Mouse (Mus musculus): Measurements from ENCODE around the gene Tmem109. TPM values are rescaled to one million over a fixed set of nuclear protein-coding genes. Genes with fewer than 3 reads are reported as not detected.

The Tmem109 gene
- 1.7 TPM for polyA plus RNA-seq (2014; fragmentation: Illumina TruSeq; extraction: RNeasy Lipid Tissue Mini Kit (QIAGEN cat#74804); ENCODE audit: low replicate concordance)

DNA sequence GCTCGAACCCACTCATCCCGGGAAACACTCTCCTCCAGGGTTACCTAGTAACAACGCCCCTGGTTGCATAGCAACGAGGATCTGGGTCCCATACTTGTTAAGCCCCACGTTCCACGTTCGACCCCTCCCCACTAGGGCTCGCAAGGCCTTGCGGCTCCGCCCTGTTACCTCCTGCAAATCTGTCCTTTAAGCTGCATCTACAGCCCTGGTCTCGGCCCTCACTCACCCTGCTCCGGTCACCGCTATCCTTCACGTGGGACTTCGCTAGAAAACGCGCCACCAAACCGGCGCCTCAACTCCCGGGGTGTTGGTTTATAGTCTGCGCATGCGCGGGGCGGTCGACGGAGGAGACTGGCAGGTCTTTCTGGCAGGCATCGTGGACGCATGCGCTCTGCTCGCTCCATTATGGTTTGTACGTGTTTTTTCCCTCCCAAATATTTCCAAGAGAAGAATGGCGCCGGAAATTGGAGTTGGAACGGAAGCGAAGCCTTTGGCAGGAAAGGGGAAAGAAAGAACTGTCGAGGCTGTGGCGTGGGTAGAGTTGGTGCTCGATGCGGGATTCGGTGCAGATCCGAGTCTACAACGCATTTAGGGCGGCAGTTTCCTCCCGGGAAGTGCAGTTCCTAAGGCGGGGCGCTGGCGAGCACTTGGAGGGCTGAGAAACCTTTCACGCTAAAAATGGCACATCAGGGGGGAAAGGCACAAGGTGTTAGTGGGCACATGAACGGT is at the start of gene Tmem109:
Gene Tmem109 (minus strand): TSS at position 576 of the 729 bp plus-strand sequence.

GRCm38 (mm10) chr19:10920532-10920931 is 38.7 kb upstream of the Tmem109 start, which contains the start of gene Zp1:
Gene Zp1, minus strand, starts transcription at chr19:10920632.

GRCm38 (mm10) chr19:10895016-10895528 is 13.3 kb upstream of the Tmem109 start, which contains the start of gene Prpf19:
Gene Prpf19, plus strand, starts transcription at chr19:10895231.

GRCm38 (mm10) chr19:10869886-10870527 is 11.8 kb downstream of the Tmem109 start, which contains the start of gene Tmem132a:
Gene Tmem132a, minus strand, starts transcription at chr19:10869940.

DNA sequence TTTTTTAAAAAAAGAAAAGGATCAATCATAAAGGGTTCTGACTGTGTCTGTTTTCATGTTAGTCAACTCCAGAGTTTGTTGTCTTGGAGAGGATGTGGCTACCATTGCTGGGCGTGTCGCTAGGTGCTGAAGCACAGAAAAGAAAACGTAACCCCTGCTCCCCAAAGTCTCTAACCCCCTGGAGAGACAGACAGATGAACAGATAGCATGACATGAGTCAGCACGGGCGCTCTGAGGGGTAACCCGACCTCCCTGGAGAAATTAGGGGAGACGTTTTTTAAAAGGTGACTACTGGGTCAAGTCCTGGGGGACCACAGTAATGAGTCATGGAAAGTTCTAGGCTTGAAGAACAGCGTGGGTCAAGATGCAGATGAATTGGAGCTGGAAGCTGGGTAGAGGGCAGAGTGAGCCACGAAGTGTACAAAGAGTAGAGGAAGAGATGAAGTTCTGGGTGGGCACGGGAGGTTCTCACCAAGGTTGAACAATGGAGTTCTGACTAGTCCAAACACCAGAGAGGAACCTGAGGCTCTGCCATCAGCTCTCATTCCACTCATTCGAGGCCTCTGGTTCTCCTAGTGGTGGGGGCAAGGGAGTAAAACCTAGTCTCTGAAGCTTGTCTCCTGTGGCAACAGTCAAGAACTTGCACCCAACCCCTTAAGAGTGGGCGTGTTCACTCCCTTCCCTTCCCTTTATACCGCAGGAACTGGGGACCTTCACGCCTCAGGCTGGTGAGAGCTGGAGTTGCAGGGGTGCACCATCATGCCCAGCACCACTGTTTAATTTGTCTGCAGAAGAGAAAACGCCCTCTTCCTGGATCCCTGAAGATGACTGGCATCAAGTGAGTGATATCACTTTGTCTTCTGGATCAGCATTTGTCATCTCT is 42.5 kb downstream of the Tmem109 start, which contains the start of gene Slc15a3:
Gene Slc15a3 (plus strand): TSS at position 718 of the 883 bp plus-strand sequence.

GRCm38 (mm10) chr19:10829436-10830175 is 52.2 kb downstream of the Tmem109 start, which contains the start of gene Cd6:
Gene Cd6, minus strand, starts transcription at chr19:10830058.

Other genes starting within 250 kb of the Tmem109 start
- gene Vwce, start 247.8 kb downstream of the Tmem109 start, polyA plus RNA-seq (2014; fragmentation: Illumina TruSeq; extraction: RNeasy Lipid Tissue Mini Kit (QIAGEN cat#74804); ENCODE audit: low replicate concordance), result 3.6 TPM
- gene Pga5, start 203.9 kb downstream of the Tmem109 start, polyA plus RNA-seq (2014; fragmentation: Illumina TruSeq; extraction: RNeasy Lipid Tissue Mini Kit (QIAGEN cat#74804); ENCODE audit: low replicate concordance), result not detected
- 1.3 TPM for gene Vps37c, start 193.3 kb downstream of the Tmem109 start, polyA plus RNA-seq (2014; fragmentation: Illumina TruSeq; extraction: RNeasy Lipid Tissue Mini Kit (QIAGEN cat#74804); ENCODE audit: low replicate concordance)
- not detected for gene Cd5, start 143.0 kb downstream of the Tmem109 start, polyA plus RNA-seq (2014; fragmentation: Illumina TruSeq; extraction: RNeasy Lipid Tissue Mini Kit (QIAGEN cat#74804); ENCODE audit: low replicate concordance)
- not detected for gene Cd6, start 51.9 kb downstream of the Tmem109 start, polyA plus RNA-seq (2014; fragmentation: Illumina TruSeq; extraction: RNeasy Lipid Tissue Mini Kit (QIAGEN cat#74804); ENCODE audit: low replicate concordance)
- 1.2 TPM for gene Slc15a3, start 42.3 kb downstream of the Tmem109 start, polyA plus RNA-seq (2014; fragmentation: Illumina TruSeq; extraction: RNeasy Lipid Tissue Mini Kit (QIAGEN cat#74804); ENCODE audit: low replicate concordance)
- gene Tmem132a, start 12.1 kb downstream of the Tmem109 start, polyA plus RNA-seq (2014; fragmentation: Illumina TruSeq; extraction: RNeasy Lipid Tissue Mini Kit (QIAGEN cat#74804); ENCODE audit: low replicate concordance), result not detected
- 17.9 TPM for gene Prpf19, start 13.2 kb upstream of the Tmem109 start, polyA plus RNA-seq (2014; fragmentation: Illumina TruSeq; extraction: RNeasy Lipid Tissue Mini Kit (QIAGEN cat#74804); ENCODE audit: low replicate concordance)
- not detected for gene Zp1, start 38.6 kb upstream of the Tmem109 start, polyA plus RNA-seq (2014; fragmentation: Illumina TruSeq; extraction: RNeasy Lipid Tissue Mini Kit (QIAGEN cat#74804); ENCODE audit: low replicate concordance)
- gene Ptgdr2, start 55.2 kb upstream of the Tmem109 start, polyA plus RNA-seq (2014; fragmentation: Illumina TruSeq; extraction: RNeasy Lipid Tissue Mini Kit (QIAGEN cat#74804); ENCODE audit: low replicate concordance), result not detected
- gene Ccdc86, start 67.3 kb upstream of the Tmem109 start, polyA plus RNA-seq (2014; fragmentation: Illumina TruSeq; extraction: RNeasy Lipid Tissue Mini Kit (QIAGEN cat#74804); ENCODE audit: low replicate concordance), result 1.0 TPM
- 10.1 TPM for gene Ms4a10, start 92.7 kb upstream of the Tmem109 start, polyA plus RNA-seq (2014; fragmentation: Illumina TruSeq; extraction: RNeasy Lipid Tissue Mini Kit (QIAGEN cat#74804); ENCODE audit: low replicate concordance)
- gene Ms4a15, start 111.2 kb upstream of the Tmem109 start, polyA plus RNA-seq (2014; fragmentation: Illumina TruSeq; extraction: RNeasy Lipid Tissue Mini Kit (QIAGEN cat#74804); ENCODE audit: low replicate concordance), result not detected
- 106 TPM for gene Ms4a18, start 136.0 kb upstream of the Tmem109 start, polyA plus RNA-seq (2014; fragmentation: Illumina TruSeq; extraction: RNeasy Lipid Tissue Mini Kit (QIAGEN cat#74804); ENCODE audit: low replicate concordance)
- gene Ms4a8a, start 199.1 kb upstream of the Tmem109 start, polyA plus RNA-seq (2014; fragmentation: Illumina TruSeq; extraction: RNeasy Lipid Tissue Mini Kit (QIAGEN cat#74804); ENCODE audit: low replicate concordance), result 313 TPM
- not detected for gene 1700017D01Rik, start 248.9 kb upstream of the Tmem109 start, polyA plus RNA-seq (2014; fragmentation: Illumina TruSeq; extraction: RNeasy Lipid Tissue Mini Kit (QIAGEN cat#74804); ENCODE audit: low replicate concordance)

All from small intestine, adult 10 weeks (tissue).